Mouse (Mus musculus) small intestine, adult 2 months (tissue): ENCODE data around the gene Tlr13.

Source experiments
- CTCF ChIP-seq: fragments of 200-500 bp; IDR thresholded peaks from 2 replicates; pipeline ENCODE4 v1.5.1; 2012; ENCODE audit warnings: low read depth, mild to moderate bottlenecking, control low read depth, inconsistent platforms, low read length, moderate library complexity, mixed read lengths; ENCODE audit not compliant: insufficient replicate concordance, insufficient read length; ENCODE audit errors: extremely low read depth
- POLR2A ChIP-seq: fragments of 200-500 bp; IDR thresholded peaks from 2 replicates; pipeline ENCODE4 v1.6.1; 2012; ENCODE audit warnings: low read depth, mild to moderate bottlenecking, control low read depth, inconsistent platforms, low read length, moderate library complexity

DNA sequence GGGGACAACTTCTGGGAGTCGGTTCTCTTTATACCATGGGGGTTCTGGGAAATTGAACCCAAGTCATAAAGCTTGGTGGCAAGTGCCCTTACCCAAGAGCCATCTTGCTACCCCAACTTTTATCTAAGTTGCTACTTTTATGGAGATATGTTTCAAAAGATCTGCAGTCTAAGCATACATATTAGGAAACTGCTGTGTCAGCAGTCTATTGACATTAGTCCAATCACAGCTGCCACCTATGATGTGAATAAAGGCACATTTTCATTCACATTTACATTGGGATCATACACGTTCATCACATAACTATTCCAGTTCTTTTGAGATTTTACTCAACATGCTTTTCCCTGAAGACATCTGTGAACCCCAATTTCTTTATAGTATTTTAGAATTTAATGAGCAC, 66.1 kb downstream of the Tlr13 start:
- TF ChIP-seq POLR2A (no peak), CTCF (no peak)
